Mouse (Mus musculus): ENCODE data around the gene Arhgef25. TPM values are rescaled to one million over a fixed set of nuclear protein-coding genes. Genes with fewer than 3 reads are reported as not detected.
"Not testable (repeated sequence)": the region's sequence is repeated elsewhere in the genome, so short reads cannot be mapped to it uniquely, and the experiment has no call there.

Arhgef25 gene
- polyA plus RNA-seq, 2 experiments = 3.4 to 7.7 TPM

DNA sequence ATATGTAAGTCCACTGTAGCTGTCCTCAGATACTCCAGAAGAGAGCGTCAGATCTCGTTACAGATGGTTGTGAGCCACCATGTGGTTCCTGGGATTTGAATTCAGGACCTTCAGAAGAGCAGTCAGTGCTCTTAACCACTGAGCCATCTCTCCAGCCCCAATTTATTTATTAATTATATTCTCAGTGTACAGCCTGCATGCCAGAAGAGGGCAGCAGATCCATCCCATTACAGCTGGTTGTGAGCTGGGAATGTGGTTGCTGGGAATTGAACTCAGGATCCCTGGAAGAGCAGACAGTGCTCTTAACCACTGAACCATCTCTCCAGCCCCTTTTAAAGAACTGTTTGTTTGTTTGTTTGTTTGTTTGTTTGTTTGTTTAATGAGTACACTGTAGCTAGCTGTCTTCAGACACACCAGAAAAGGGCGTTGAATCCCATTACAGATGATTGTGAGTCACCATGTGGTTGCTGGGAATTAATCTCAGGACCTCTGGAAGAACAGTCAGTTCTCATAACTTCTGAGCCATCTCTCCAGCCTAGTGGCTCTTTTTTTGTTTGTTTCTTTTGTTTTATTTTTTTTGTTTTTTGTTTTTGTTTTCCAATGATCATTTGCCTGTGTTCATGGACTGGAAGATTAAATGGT lies 55.4 kb downstream of the Arhgef25 start:
- not testable (repeated sequence) for H3K4me2 ChIP-seq (ENCODE audit: low read depth); ATAC-seq (ENCODE audit: insufficient read depth); H3K27me3 ChIP-seq (ENCODE audit: control insufficient read depth, insufficient read depth, low read length); DNase-seq (ENCODE audit: low read depth in 3 of 3, low spot score in 3 of 3); H3K9ac ChIP-seq (replicated peaks); H3K36me3 ChIP-seq (replicated peaks; ENCODE audit: control insufficient read depth, insufficient read depth, low read depth); H3K9me3 ChIP-seq (ENCODE audit: control insufficient read depth, low read length); H3K4me3 ChIP-seq (ENCODE audit: insufficient read depth in 1 of 2, low read depth in 2 of 2, low read length in 2 of 2)
- peak; percentile 65 for TF ChIP-seq CTCF (IDR thresholded peaks at IDR 0.05; ENCODE audit: low read depth)
- peak overlapping the region; percentile 68; the same call in 1 of the 2 replicates for H3K27ac ChIP-seq
- 68% methylated on average over 3 of the region's 3 CpGs for WGBS (ENCODE audit: insufficient replicate concordance)
- peaks cover 18 to 37% of the 10 kb centered on the region in 2 experiments for H3K4me1 ChIP-seq (replicated peaks; ENCODE audit: control insufficient read depth in 2 of 2, insufficient read depth in 2 of 2, low read length in 1 of 2)

Other genes starting within 250 kb of the Arhgef25 start
- gene Ctdsp2, start 211.4 kb downstream of the Arhgef25 start, polyA plus RNA-seq (2012; rRNA removed) = 18.8 and 19.4 TPM in 2 replicates
- 13.3 and 15.8 TPM in 2 replicates for gene Ctdsp2, start 211.4 kb downstream of the Arhgef25 start, polyA plus RNA-seq (2014; fragmentation: Nextera tagmentation; extraction: Ambion mirVana)
- gene Avil, start 189.4 kb downstream of the Arhgef25 start, polyA plus RNA-seq (2012; rRNA removed) = 0.02 and 0.12 TPM in 2 replicates
- gene Avil, start 189.4 kb downstream of the Arhgef25 start, polyA plus RNA-seq (2014; fragmentation: Nextera tagmentation; extraction: Ambion mirVana) = 0.03 TPM in 1 of 2 replicates, not detected in the other
- gene Tsfm, start 159.2 kb downstream of the Arhgef25 start, polyA plus RNA-seq (2012; rRNA removed) = 22.8 and 26.7 TPM in 2 replicates
- gene Tsfm, start 159.2 kb downstream of the Arhgef25 start, polyA plus RNA-seq (2014; fragmentation: Nextera tagmentation; extraction: Ambion mirVana) = 40.7 and 49.2 TPM in 2 replicates
- gene Mettl1, start 148.7 kb downstream of the Arhgef25 start, polyA plus RNA-seq (2012; rRNA removed) = 10.6 and 12.5 TPM in 2 replicates
- 18.1 and 19.3 TPM in 2 replicates for gene Mettl1, start 148.7 kb downstream of the Arhgef25 start, polyA plus RNA-seq (2014; fragmentation: Nextera tagmentation; extraction: Ambion mirVana)
- 0.08 and 0.09 TPM in 2 replicates for gene Eef1akmt3, start 148.6 kb downstream of the Arhgef25 start, polyA plus RNA-seq (2012; rRNA removed)
- 0.04 TPM in 1 of 2 replicates, not detected in the other for gene Eef1akmt3, start 148.6 kb downstream of the Arhgef25 start, polyA plus RNA-seq (2014; fragmentation: Nextera tagmentation; extraction: Ambion mirVana)
- gene Cyp27b1, start 141.8 kb downstream of the Arhgef25 start, polyA plus RNA-seq (2012; rRNA removed) = 0.07 and 0.08 TPM in 2 replicates
- gene Cyp27b1, start 141.8 kb downstream of the Arhgef25 start, polyA plus RNA-seq (2014; fragmentation: Nextera tagmentation; extraction: Ambion mirVana) = not detected in 2 replicates
- gene March9, start 129.9 kb downstream of the Arhgef25 start, polyA plus RNA-seq (2012; rRNA removed) = 0.07 and 0.12 TPM in 2 replicates
- gene March9, start 129.9 kb downstream of the Arhgef25 start, polyA plus RNA-seq (2014; fragmentation: Nextera tagmentation; extraction: Ambion mirVana) = not detected in 2 replicates
- gene Cdk4, start 126.5 kb downstream of the Arhgef25 start, polyA plus RNA-seq (2012; rRNA removed) = 175 and 221 TPM in 2 replicates
- 519 and 576 TPM in 2 replicates for gene Cdk4, start 126.5 kb downstream of the Arhgef25 start, polyA plus RNA-seq (2014; fragmentation: Nextera tagmentation; extraction: Ambion mirVana)
- 35.8 and 41.8 TPM in 2 replicates for gene Tspan31, start 119.8 kb downstream of the Arhgef25 start, polyA plus RNA-seq (2012; rRNA removed)
- gene Tspan31, start 119.8 kb downstream of the Arhgef25 start, polyA plus RNA-seq (2014; fragmentation: Nextera tagmentation; extraction: Ambion mirVana) = 18.9 and 23.8 TPM in 2 replicates
- 3.0 and 3.7 TPM in 2 replicates for gene Agap2, start 114.8 kb downstream of the Arhgef25 start, polyA plus RNA-seq (2012; rRNA removed)
- gene Agap2, start 114.8 kb downstream of the Arhgef25 start, polyA plus RNA-seq (2014; fragmentation: Nextera tagmentation; extraction: Ambion mirVana) = 0.57 and 0.59 TPM in 2 replicates
- 20.9 and 25.0 TPM in 2 replicates for gene Os9, start 69.0 kb downstream of the Arhgef25 start, polyA plus RNA-seq (2012; rRNA removed)
- gene Os9, start 69.0 kb downstream of the Arhgef25 start, polyA plus RNA-seq (2014; fragmentation: Nextera tagmentation; extraction: Ambion mirVana) = 22.9 and 29.9 TPM in 2 replicates
- gene B4galnt1, start 24.9 kb downstream of the Arhgef25 start, polyA plus RNA-seq (2012; rRNA removed) = 9.9 and 10.4 TPM in 2 replicates
- gene B4galnt1, start 24.9 kb downstream of the Arhgef25 start, polyA plus RNA-seq (2014; fragmentation: Nextera tagmentation; extraction: Ambion mirVana) = 14.6 and 17.1 TPM in 2 replicates
- gene Slc26a10, start 9.4 kb downstream of the Arhgef25 start, polyA plus RNA-seq (2012; rRNA removed) = 1.5 and 1.7 TPM in 2 replicates
- gene Slc26a10, start 9.4 kb downstream of the Arhgef25 start, polyA plus RNA-seq (2014; fragmentation: Nextera tagmentation; extraction: Ambion mirVana) = 0.75 and 1.3 TPM in 2 replicates
- 35.9 and 38.6 TPM in 2 replicates for gene Dtx3, start 5.6 kb upstream of the Arhgef25 start, polyA plus RNA-seq (2012; rRNA removed)
- 11.2 and 15.0 TPM in 2 replicates for gene Dtx3, start 5.6 kb upstream of the Arhgef25 start, polyA plus RNA-seq (2014; fragmentation: Nextera tagmentation; extraction: Ambion mirVana)
- gene Pip4k2c, start 21.5 kb upstream of the Arhgef25 start, polyA plus RNA-seq (2012; rRNA removed) = 28.2 and 31.2 TPM in 2 replicates
- 25.7 and 31.1 TPM in 2 replicates for gene Pip4k2c, start 21.5 kb upstream of the Arhgef25 start, polyA plus RNA-seq (2014; fragmentation: Nextera tagmentation; extraction: Ambion mirVana)
- 0.11 and 0.19 TPM in 2 replicates for gene Kif5a, start 73.3 kb upstream of the Arhgef25 start, polyA plus RNA-seq (2012; rRNA removed)
- gene Kif5a, start 73.3 kb upstream of the Arhgef25 start, polyA plus RNA-seq (2014; fragmentation: Nextera tagmentation; extraction: Ambion mirVana) = 0.01 and 0.03 TPM in 2 replicates
- gene Dctn2, start 76.3 kb upstream of the Arhgef25 start, polyA plus RNA-seq (2012; rRNA removed) = 53.8 and 58.7 TPM in 2 replicates
- 59.2 and 64.7 TPM in 2 replicates for gene Dctn2, start 76.3 kb upstream of the Arhgef25 start, polyA plus RNA-seq (2014; fragmentation: Nextera tagmentation; extraction: Ambion mirVana)
- 9.7 and 11.0 TPM in 2 replicates for gene Mbd6, start 98.9 kb upstream of the Arhgef25 start, polyA plus RNA-seq (2012; rRNA removed)
- gene Mbd6, start 98.9 kb upstream of the Arhgef25 start, polyA plus RNA-seq (2014; fragmentation: Nextera tagmentation; extraction: Ambion mirVana) = 5.6 and 6.2 TPM in 2 replicates
- gene Mars, start 121.7 kb upstream of the Arhgef25 start, polyA plus RNA-seq (2012; rRNA removed) = 53.6 and 63.4 TPM in 2 replicates
- gene Mars, start 121.7 kb upstream of the Arhgef25 start, polyA plus RNA-seq (2014; fragmentation: Nextera tagmentation; extraction: Ambion mirVana) = 101 and 115 TPM in 2 replicates
- gene Arhgap9, start 131.9 kb upstream of the Arhgef25 start, polyA plus RNA-seq (2012; rRNA removed) = 7.3 and 8.8 TPM in 2 replicates
- gene Arhgap9, start 131.9 kb upstream of the Arhgef25 start, polyA plus RNA-seq (2014; fragmentation: Nextera tagmentation; extraction: Ambion mirVana) = 12.4 and 13.4 TPM in 2 replicates
- gene Gli1, start 151.9 kb upstream of the Arhgef25 start, polyA plus RNA-seq (2012; rRNA removed) = 1.1 and 1.4 TPM in 2 replicates
- 0.15 and 0.27 TPM in 2 replicates for gene Gli1, start 151.9 kb upstream of the Arhgef25 start, polyA plus RNA-seq (2014; fragmentation: Nextera tagmentation; extraction: Ambion mirVana)
- 0.59 and 0.61 TPM in 2 replicates for gene Inhbe, start 164.3 kb upstream of the Arhgef25 start, polyA plus RNA-seq (2012; rRNA removed)
- 0.28 and 0.38 TPM in 2 replicates for gene Inhbe, start 164.3 kb upstream of the Arhgef25 start, polyA plus RNA-seq (2014; fragmentation: Nextera tagmentation; extraction: Ambion mirVana)
- gene Inhbc, start 180.3 kb upstream of the Arhgef25 start, polyA plus RNA-seq (2012; rRNA removed) = 1.5 and 2.0 TPM in 2 replicates
- 2.1 and 2.4 TPM in 2 replicates for gene Inhbc, start 180.3 kb upstream of the Arhgef25 start, polyA plus RNA-seq (2014; fragmentation: Nextera tagmentation; extraction: Ambion mirVana)
- gene R3hdm2, start 190.2 kb upstream of the Arhgef25 start, polyA plus RNA-seq (2012; rRNA removed) = 10.9 and 16.2 TPM in 2 replicates
- 9.0 and 14.0 TPM in 2 replicates for gene R3hdm2, start 190.2 kb upstream of the Arhgef25 start, polyA plus RNA-seq (2014; fragmentation: Nextera tagmentation; extraction: Ambion mirVana)

Measured in liver, embryonic 14.5 days (tissue).